Mouse (Mus musculus): ENCODE results near the gene Hspb7. TPM values are rescaled to one million over a fixed set of nuclear protein-coding genes. Genes with fewer than 3 reads are reported as not detected.

Hspb7 gene
- total RNA-seq, 2 experiments from 2014 or later = 2.9 to 9.6 TPM

GRCm38 (mm10) chr4:141468576-141468975, 48.0 kb downstream of the Hspb7 start:
- DNase-seq (ENCODE audit: low spot score in 2 of 2) = no peak

- DNase-seq (ENCODE audit: low spot score in 2 of 2) = no peak
Measured at GRCm38 (mm10) chr4:141469343-141469742, 48.8 kb downstream of the Hspb7 start.

GRCm38 (mm10) chr4:141471491-141471890, 50.9 kb downstream of the Hspb7 start:
- DNase-seq (ENCODE audit: low spot score in 2 of 2) = no peak

- DNase-seq (ENCODE audit: low spot score in 2 of 2) = no peak
Measured at GRCm38 (mm10) chr4:141472641-141473321, 52.2 kb downstream of the Hspb7 start.

GRCm38 (mm10) chr4:141474431-141474830, 53.9 kb downstream of the Hspb7 start:
- DNase-seq (ENCODE audit: low spot score in 2 of 2) = no peak

Other genes with a start within 250 kb of the Hspb7 start
- gene Rsg1, start 206.8 kb upstream of the Hspb7 start, total RNA-seq (2021) = 1 to 10 TPM; 2.5 to 2.7 TPM
- gene Arhgef19, start 181.3 kb upstream of the Hspb7 start, total RNA-seq (2021) = 10 to 100 TPM; 37.5 to 39.2 TPM
- gene Epha2, start 119.5 kb upstream of the Hspb7 start, total RNA-seq (2021) = 10 to 100 TPM; 19.0 to 21.5 TPM
- gene Fam131c, start 52.6 kb upstream of the Hspb7 start, total RNA-seq (2021) = 1 to 10 TPM; 1.9 to 3.0 TPM
- gene Clcnka, start 22.1 kb upstream of the Hspb7 start, total RNA-seq (2021) = 1 to 10 TPM in 1 of 2 experiments, not detected in 1; 2.3 TPM
- 10 to 100 TPM in 1 of 2 experiments, 1 to 10 TPM in 1; 1.0 to 24.8 TPM for gene Clcnkb, start 4.8 kb upstream of the Hspb7 start, total RNA-seq (2021)
- gene Srarp, start 15.3 kb downstream of the Hspb7 start, total RNA-seq (2021) = not detected
- gene Zbtb17, start 23.9 kb downstream of the Hspb7 start, total RNA-seq (2021) = 10 to 100 TPM; 21.6 to 24.9 TPM
- 10 to 100 TPM; 57.4 to 67.8 TPM for gene Spen, start 117.8 kb downstream of the Hspb7 start, total RNA-seq (2021)
- gene Fblim1, start 185.3 kb downstream of the Hspb7 start, total RNA-seq (2021) = 10 to 100 TPM; 24.9 to 32.1 TPM
- 1 to 10 TPM; 3.7 to 3.8 TPM for gene Tmem82, start 197.9 kb downstream of the Hspb7 start, total RNA-seq (2021)
- 1 to 10 TPM; 7.4 to 9.5 TPM for gene Slc25a34, start 203.0 kb downstream of the Hspb7 start, total RNA-seq (2021)
- gene Plekhm2, start 244.1 kb downstream of the Hspb7 start, total RNA-seq (2021) = 10 to 100 TPM; 55.5 to 60.5 TPM

All from adrenal gland, postnatal 4 days (tissue).